Mouse (Mus musculus) yolk sac, embryonic 10.5 days (tissue): ENCODE results near the gene Cfap61.

Experiments
- DNase-seq: peaks from one replicate; pipeline ENCODE4 v3.0.0-alpha.2; 2017; ENCODE audit warnings: low spot score

Gene Cfap61

DNA sequence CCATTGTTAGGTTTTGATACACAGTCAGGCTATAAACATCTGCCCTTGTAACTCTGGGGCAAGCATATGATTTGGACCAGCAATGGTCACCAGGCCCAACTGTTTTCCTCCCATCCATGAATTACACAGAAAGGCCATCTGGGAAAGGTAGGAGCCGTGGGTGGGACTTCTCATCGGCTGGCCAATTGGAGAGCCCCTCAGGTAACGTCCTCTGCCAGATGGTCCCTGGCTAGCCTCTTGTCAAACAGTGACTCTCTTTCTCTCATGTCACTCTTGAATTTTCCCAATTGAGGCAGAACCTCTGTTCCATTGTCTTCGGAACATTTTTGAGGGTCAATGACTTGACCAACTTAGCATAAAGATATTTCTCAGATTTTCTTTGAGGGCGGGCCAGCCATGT, 213.2 kb downstream of the Cfap61 start:
- no peak for DNase-seq

DNA sequence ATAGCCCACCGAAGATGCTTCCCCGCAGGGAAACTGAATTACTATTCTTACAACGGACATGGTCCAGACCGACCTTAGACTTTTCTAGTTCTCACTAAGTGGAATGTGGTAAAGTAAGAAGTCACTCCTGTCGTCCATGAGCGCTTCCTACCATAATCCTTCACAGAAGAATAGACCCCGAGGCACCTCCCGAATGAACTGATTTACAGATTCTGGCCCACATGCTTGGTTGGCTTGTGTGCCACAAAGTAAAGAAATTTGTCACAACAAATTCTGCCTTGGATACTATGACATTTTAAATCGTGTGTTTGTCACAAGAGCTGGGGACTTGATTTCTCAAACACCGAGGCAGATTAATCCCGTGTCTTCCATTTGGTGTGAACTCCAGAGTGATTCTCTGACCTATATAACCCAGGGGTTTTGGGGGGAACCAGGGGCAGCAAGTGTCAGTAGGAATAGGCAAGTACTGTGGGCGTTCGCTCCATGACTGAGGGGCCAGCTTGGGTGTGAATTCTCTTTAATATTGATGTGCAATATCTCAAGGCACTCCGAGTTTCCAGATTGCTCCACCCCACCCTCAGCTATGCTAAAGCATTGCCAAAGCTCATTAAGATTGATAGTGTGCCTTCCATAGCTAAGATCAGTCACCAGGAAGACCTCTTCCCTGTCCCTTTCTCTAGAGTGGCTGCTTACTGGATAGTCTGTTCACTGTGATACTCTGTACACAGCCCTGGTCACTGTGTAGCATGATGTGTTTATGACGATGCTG, 214.8 kb downstream of the Cfap61 start:
- DNase-seq = no peak

DNA sequence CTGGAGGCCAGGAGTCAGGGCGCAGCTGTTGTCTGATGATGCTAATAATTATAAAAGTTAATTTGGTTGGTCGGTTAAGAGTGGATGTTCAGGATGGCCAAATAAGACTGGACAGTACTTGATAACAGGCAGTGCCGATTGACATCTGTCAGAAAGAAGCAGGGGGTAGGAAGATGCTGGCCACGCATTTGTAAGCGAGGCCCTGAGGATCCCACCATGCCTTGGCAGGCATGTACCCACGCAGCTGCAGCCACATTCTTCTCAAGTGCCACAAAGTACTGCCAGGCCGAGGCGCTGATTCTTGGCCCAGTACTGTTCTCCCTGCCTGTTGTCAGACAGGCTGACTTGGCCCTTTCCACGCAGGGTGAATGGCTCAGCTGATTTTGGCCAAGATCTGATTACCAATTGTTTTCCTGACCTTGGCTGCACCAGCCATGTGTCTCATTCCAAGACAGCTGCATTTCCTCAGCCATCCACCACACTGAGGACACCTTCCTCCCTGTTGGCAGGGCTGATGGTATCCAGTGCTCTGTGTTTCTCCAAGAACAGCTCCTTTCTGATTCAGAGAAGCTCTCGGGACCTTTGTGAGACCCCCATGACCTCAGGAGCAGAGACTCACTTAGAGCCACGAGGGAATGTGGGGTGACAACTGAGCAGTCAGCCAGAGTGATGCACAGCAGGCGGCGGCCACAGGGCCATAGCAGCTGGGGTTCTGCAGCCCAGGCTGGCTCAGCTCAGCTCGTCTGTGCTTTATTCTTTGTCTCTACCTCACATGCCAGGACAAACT, 233.6 kb downstream of the Cfap61 start:
- no peak for DNase-seq

GRCm38 (mm10) chr2:146169492-146169891, 234.9 kb downstream of the Cfap61 start:
- no peak for DNase-seq

GRCm38 (mm10) chr2:146172106-146172505, 237.5 kb downstream of the Cfap61 start:
- no peak for DNase-seq

- no peak for DNase-seq
Measured at GRCm38 (mm10) chr2:146174173-146174572, 239.6 kb downstream of the Cfap61 start.

DNA sequence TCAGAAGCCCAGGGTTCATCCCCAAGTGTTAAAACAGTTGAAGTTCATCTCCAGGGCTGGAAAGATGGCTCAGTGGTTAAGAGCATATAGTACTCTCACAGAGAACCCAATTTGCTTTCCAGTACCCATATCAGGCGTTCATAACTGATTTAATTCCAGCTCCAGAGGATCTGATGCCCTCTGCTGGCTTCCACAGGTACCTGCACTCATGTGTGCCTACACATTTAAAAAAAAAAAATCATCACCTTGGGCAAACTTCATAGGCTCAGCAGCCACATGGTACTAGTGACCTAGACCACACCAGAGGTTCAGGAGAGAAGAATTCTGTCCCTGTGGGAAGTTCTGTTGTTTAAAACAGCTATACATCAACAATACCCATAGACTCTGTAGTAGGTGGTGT, 244.1 kb downstream of the Cfap61 start:
- DNase-seq = no peak

GRCm38 (mm10) chr2:146183830-146184793, 249.5 kb downstream of the Cfap61 start:
- DNase-seq = no peak

DNA sequence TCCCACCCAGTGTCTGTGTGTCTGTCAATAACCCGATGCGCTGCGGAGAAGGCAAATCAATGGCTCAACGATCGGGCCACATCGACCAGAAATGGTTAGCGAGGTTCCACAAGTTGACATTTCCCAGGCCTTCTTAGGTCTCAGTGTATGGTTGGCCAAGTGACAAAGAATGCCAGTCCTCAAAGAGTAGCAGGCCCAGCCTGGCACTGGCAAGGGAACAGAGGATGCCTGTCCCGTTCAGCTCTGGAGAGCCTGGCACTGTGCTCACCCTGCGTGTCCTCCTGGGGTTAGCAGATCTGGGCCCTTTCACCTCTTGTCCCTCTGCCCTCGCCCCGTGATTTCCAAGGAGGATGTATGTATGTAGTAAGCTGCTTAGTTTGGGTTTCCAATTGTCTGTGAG, 261.5 kb downstream of the Cfap61 start:
- no peak for DNase-seq

- no peak for DNase-seq
Measured at GRCm38 (mm10) chr2:146197947-146198346, 263.4 kb downstream of the Cfap61 start.

GRCm38 (mm10) chr2:146210968-146211367, 276.4 kb downstream of the Cfap61 start:
- no peak for DNase-seq

DNA sequence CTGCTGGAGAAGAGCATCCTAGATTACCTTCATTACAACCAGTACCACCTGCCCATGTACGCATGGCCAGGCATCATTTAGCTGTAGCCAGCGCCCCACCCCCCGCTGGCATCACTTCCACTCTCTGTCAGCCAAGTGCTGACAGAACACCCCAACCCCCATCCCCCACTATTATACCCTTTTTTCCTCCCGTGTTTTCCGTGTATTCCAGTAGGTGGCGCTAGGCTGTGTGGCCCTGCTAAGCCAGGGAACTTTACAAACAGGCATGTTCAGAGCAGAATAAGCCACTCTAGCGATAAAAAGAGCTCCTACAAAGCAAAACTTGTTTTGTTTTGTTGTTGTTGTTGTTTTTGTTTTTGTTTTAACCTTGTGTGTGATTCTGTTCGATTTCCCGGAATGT, 280.1 kb downstream of the Cfap61 start:
- no peak for DNase-seq

- no peak for DNase-seq
Measured at GRCm38 (mm10) chr2:146216111-146217064, 281.8 kb downstream of the Cfap61 start.

GRCm38 (mm10) chr2:146217227-146217980, 282.8 kb downstream of the Cfap61 start:
- DNase-seq = no peak

DNA sequence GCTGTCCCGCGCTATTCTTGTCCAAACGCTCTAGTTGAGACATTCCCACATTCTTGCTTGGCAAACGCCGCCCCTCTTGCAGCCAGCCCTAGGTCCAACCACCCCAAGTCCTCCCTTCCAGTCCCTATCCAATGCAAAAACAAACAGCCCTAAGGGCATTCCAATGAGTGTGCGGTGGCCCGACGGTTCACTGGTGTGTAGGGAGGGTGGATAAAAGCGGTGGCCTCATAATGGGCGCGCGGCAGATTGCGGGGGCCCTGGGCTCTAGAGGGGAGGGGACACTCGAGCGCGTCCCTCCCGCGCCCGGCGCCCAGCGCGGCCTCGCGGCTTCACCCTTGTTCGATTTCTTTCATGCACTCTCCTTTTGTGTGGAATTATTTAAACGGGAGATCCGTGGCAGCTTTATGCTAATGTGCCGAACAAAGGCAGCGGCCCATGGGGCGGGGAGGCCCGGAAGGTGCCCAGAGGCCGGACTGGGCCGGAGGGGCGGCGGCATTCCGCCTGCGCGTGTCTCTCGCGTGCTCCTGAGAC, 283.6 kb downstream of the Cfap61 start:
- peak; percentile 14 for DNase-seq

DNA sequence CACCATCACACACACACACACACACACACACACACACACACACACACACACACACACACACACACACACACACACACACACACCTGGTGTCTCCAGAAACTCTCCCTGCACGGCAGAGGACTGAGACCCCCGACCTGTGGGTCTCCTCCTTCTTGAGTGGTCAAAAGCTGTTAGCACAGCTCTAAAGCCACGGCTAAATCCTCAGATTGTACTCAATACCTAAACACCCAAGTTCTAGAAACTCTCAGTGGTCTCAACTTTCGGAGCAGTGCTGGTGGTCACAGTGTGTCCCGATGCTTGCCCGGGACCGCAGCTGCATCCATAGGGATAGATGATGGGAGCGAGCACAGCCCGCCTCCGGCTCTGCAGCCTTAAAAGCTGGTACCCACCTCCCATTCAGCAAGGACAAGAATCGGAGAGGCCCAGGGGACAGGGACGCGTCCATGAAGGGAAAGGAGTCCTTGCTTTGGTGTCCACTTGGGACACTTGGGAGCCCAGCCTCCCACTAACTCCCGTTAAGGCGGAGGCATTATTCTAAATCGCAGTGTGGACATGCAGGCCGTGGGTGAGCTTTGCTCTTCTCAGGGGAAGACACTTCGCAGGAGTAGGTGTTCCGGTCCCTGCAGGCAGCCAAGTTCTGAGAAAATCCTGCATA, 284.4 kb downstream of the Cfap61 start:
- no peak for DNase-seq

- no peak for DNase-seq
Measured at GRCm38 (mm10) chr2:146219791-146220190, 285.2 kb downstream of the Cfap61 start.

DNA sequence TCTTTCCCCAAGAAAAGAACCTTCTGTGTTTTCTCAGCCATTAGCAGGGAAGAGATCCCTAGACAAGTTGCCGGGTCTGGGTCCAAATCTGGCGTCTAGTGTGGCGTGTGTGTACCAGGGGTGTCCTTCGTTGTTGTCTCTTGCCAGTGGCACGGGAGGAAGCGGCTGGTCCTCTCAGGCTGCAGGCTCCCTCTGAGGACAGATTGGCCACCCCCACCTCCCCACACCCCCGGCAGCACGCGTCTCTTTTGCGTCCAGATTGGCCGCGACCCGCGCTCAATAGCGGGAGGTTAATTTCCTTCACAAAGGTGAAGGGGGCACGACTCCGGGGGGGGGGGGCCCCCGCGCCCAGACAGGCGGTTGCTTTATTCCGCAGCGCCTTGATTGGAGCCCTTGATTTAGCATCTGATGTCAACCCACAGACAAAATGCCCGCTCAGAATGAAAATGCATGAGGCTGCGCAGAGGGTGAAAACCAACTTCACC, 286.0 kb downstream of the Cfap61 start:
- peak; percentile 14 for DNase-seq
